Mouse (Mus musculus): ENCODE measurements at regions not wholly inside any gene's neighbourhood (a gene's known extent, or its start where the extent isn't known, plus 50 kb on each side); places are given as distances from the start of the nearest gene placed in this dataset.

DNA sequence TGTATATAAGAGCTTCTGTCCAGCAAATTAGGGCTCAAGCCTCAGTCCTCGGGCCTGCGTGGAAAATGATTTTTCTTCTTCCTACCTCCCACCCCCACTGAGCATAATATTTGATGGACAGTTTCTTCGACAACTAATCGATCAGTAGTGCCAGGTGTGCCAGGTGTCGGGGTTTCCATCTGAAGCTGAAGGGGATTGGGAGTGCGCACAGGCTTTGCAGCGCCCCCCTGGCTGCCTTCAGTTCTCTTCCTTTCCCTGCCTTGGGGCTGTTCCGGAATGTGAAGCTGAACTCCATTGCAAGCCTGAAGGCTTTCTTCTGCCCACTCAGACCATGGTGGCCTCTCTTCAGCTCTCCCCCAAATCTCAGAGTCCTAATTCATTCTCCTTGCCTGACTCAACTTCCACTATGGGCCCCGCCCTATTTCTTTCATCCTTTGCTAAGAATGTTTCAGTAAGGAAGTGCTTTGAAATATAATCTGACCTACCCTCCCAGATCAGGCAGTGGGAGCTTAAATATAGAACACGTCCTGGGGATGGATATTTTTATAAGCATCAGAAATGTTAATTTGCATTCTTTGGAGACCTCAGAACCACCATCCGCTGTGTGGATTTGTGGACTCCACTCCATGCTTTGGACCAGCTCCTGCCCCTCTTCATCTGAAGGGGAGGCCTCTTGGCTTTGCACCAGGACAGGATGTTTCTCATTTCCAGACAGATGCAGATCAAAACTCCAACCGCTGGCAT, 75.5 kb upstream of the Sh3bp4 start:
- H3K27ac ChIP-seq (ENCODE audit: low read depth, low read length), result no peak overlapping the region
- H3K4me3 ChIP-seq (ENCODE audit: low read depth, low read length), result no peak overlapping the region
- ATAC-seq, result no peak
- no peaks in the 10 kb centered on the region for H3K36me3 ChIP-seq (ENCODE audit: control insufficient read depth, insufficient read depth)
- no peaks in the 10 kb centered on the region for H3K9me3 ChIP-seq (ENCODE audit: control insufficient read depth)
- 71% methylated on average over 12 of the region's 12 CpGs for WGBS
- no peak overlapping the region for H3K9ac ChIP-seq (ENCODE audit: low read depth, low read length)
- H3K27me3 ChIP-seq (replicated peaks; ENCODE audit: control insufficient read depth, insufficient read depth, low read length), result no peaks in the 10 kb centered on the region
- no peaks in the 10 kb centered on the region for H3K4me1 ChIP-seq (replicated peaks; ENCODE audit: control insufficient read depth, insufficient read depth, low read length)
- TF ChIP-seq CTCF (IDR thresholded peaks at IDR 0.05; ENCODE audit: low read depth), result no peak
- H3K4me2 ChIP-seq (replicated peaks; ENCODE audit: low read depth), result no peak overlapping the region

GRCm38 (mm10) chr1:88995945-88996344, 74.3 kb upstream of the Sh3bp4 start:
- WGBS, result 48% methylated on average over 8 of the region's 8 CpGs
- no peak overlapping the region for H3K4me2 ChIP-seq (replicated peaks; ENCODE audit: low read depth)
- H3K36me3 ChIP-seq (ENCODE audit: control insufficient read depth, insufficient read depth), result no peaks in the 10 kb centered on the region
- TF ChIP-seq CTCF (IDR thresholded peaks at IDR 0.05; ENCODE audit: low read depth), result no peak
- H3K27ac ChIP-seq (ENCODE audit: low read depth, low read length), result no peak overlapping the region
- H3K4me1 ChIP-seq (replicated peaks; ENCODE audit: control insufficient read depth, insufficient read depth, low read length), result no peaks in the 10 kb centered on the region
- ATAC-seq, result no peak
- no peak overlapping the region for H3K4me3 ChIP-seq (ENCODE audit: low read depth, low read length)
- no peaks in the 10 kb centered on the region for H3K27me3 ChIP-seq (replicated peaks; ENCODE audit: control insufficient read depth, insufficient read depth, low read length)
- H3K9me3 ChIP-seq (ENCODE audit: control insufficient read depth), result no peaks in the 10 kb centered on the region
- H3K9ac ChIP-seq (ENCODE audit: low read depth, low read length), result no peak overlapping the region

- Histone ChIP-seq H3K9me3 (ENCODE audit: control insufficient read depth) (no peaks in the 10 kb centered on the region), H3K4me3 (ENCODE audit: low read depth, low read length) (no peak overlapping the region), H3K9ac (ENCODE audit: low read depth, low read length) (no peak overlapping the region), H3K4me2 (replicated peaks; ENCODE audit: low read depth) (no peak overlapping the region), H3K27ac (ENCODE audit: low read depth, low read length) (no peak overlapping the region), H3K27me3 (replicated peaks; ENCODE audit: control insufficient read depth, insufficient read depth, low read length) (no peaks in the 10 kb centered on the region), H3K4me1 (replicated peaks; ENCODE audit: control insufficient read depth, insufficient read depth, low read length) (no peaks in the 10 kb centered on the region), H3K36me3 (ENCODE audit: control insufficient read depth, insufficient read depth) (no peaks in the 10 kb centered on the region)
- ATAC-seq, result no peak
- no peak for TF ChIP-seq CTCF (IDR thresholded peaks at IDR 0.05; ENCODE audit: low read depth)
- WGBS, result 73% methylated on average over 7 of the region's 7 CpGs
Measured at GRCm38 (mm10) chr1:88996657-88997056, 73.6 kb upstream of the Sh3bp4 start.

DNA sequence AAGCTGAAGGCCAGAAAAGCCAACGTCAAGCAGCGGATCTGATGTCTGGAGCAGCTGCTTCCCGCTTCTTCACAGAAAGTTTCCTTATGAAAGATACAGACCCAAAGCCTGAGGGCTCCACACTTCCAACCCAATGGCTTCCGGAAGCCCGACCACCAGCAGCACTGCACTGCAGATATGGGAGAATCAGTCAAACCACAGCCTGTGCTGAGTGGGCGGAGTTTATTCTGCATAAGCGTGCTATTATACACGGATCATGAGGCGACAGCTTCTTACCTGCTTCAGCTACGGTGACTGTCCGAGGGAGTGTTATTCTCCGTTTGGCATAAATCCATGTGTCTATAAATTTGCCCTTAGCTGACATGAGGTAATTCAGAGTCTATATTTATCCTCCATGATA, 72.4 kb upstream of the Sh3bp4 start:
- WGBS, result 84% methylated on average over 12 of the region's 12 CpGs
- no peaks in the 10 kb centered on the region for H3K9me3 ChIP-seq (ENCODE audit: control insufficient read depth)

DNA sequence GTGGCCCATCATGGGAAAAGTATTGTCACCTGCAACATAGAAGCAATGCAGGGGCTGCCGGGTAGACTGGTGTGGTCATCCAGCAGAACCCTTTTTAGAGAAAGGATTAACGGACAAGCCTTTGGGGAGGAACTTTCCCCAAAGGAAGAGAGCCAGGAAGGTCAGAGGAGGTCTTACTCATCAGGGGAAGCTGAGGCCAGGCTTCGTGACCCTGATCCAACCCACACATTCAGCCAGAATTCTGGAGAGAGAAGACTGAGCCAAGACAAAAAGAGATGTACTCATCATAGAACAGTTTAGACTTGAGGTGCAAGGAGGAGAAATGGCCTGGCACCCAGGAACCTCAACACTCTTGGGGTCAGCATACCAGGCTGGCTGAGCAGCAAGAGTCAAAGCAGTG, 67.9 kb upstream of the Sh3bp4 start:
- Histone ChIP-seq H3K27ac (ENCODE audit: low read depth, low read length) (no peak overlapping the region), H3K36me3 (ENCODE audit: control insufficient read depth, insufficient read depth) (no peaks in the 10 kb centered on the region), H3K4me1 (replicated peaks; ENCODE audit: control insufficient read depth, insufficient read depth, low read length) (no peaks in the 10 kb centered on the region), H3K9me3 (ENCODE audit: control insufficient read depth) (no peaks in the 10 kb centered on the region), H3K27me3 (replicated peaks; ENCODE audit: control insufficient read depth, insufficient read depth, low read length) (no peaks in the 10 kb centered on the region), H3K4me2 (replicated peaks; ENCODE audit: low read depth) (no peak overlapping the region), H3K4me3 (ENCODE audit: low read depth, low read length) (no peak overlapping the region), H3K9ac (ENCODE audit: low read depth, low read length) (no peak overlapping the region)
- WGBS, result 87% methylated on average over 3 of the region's 3 CpGs
- no peak for ATAC-seq
- no peak for TF ChIP-seq CTCF (IDR thresholded peaks at IDR 0.05; ENCODE audit: low read depth)

More for the DNA sequence above, 72.4 kb upstream of the Sh3bp4 start:
- no peak overlapping the region for H3K4me2 ChIP-seq (replicated peaks; ENCODE audit: low read depth)
- no peak overlapping the region for H3K9ac ChIP-seq (ENCODE audit: low read depth, low read length)
- no peak overlapping the region for H3K4me3 ChIP-seq (ENCODE audit: low read depth, low read length)
- no peaks in the 10 kb centered on the region for H3K27me3 ChIP-seq (replicated peaks; ENCODE audit: control insufficient read depth, insufficient read depth, low read length)
- no peak for ATAC-seq
- H3K27ac ChIP-seq (ENCODE audit: low read depth, low read length), result no peak overlapping the region
- no peaks in the 10 kb centered on the region for H3K36me3 ChIP-seq (ENCODE audit: control insufficient read depth, insufficient read depth)
- TF ChIP-seq CTCF (IDR thresholded peaks at IDR 0.05; ENCODE audit: low read depth), result no peak
- no peaks in the 10 kb centered on the region for H3K4me1 ChIP-seq (replicated peaks; ENCODE audit: control insufficient read depth, insufficient read depth, low read length)

GRCm38 (mm10) chr1:89003752-89004151, 66.5 kb upstream of the Sh3bp4 start:
- Histone ChIP-seq H3K4me2 (replicated peaks; ENCODE audit: low read depth) (no peak overlapping the region), H3K9me3 (ENCODE audit: control insufficient read depth) (no peaks in the 10 kb centered on the region), H3K9ac (ENCODE audit: low read depth, low read length) (no peak overlapping the region), H3K4me1 (replicated peaks; ENCODE audit: control insufficient read depth, insufficient read depth, low read length) (no peaks in the 10 kb centered on the region), H3K4me3 (ENCODE audit: low read depth, low read length) (no peak overlapping the region), H3K27ac (ENCODE audit: low read depth, low read length) (no peak overlapping the region), H3K27me3 (replicated peaks; ENCODE audit: control insufficient read depth, insufficient read depth, low read length) (no peaks in the 10 kb centered on the region), H3K36me3 (ENCODE audit: control insufficient read depth, insufficient read depth) (no peaks in the 10 kb centered on the region)
- no peak for TF ChIP-seq CTCF (IDR thresholded peaks at IDR 0.05; ENCODE audit: low read depth)
- ATAC-seq, result no peak
- WGBS, result 76% methylated on average over 2 of the region's 2 CpGs

Measured in intestine, postnatal 0 days (tissue).